Mouse (Mus musculus): Measurements from ENCODE around the gene Zfp599.

DNA sequence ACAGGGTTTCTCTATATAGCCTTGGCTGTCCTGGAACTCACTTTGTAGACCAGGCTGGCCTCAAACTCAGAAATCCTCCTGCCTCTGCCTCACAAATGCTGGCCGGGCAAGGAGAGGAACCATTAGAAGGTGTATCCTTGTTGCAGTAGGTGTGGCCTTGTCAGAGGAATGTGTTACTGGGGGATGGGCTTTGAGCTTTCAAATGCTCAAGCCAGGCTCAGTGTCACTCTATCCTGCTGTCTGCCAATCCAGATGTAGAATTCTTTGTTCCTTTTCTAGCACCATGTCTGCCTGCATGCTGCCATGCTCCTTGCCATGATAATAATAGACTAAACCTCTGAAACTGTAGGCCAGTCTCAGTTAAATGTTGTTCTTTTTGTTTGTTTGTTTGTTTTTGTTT, 42.5 kb upstream of the Zfp599 start:
- TF ChIP-seq POLR2A (IDR thresholded peaks at IDR 0.05; ENCODE audit: borderline replicate concordance, insufficient read depth, low read length): no peak
- TF ChIP-seq CTCF (IDR thresholded peaks at IDR 0.05; ENCODE audit: borderline replicate concordance, insufficient read depth, low read depth, low read length): no peak

All from cerebellum, adult 2 months (tissue).